Mouse (Mus musculus) kidney, postnatal 0 days (tissue): ENCODE data around the gene Myh6. TPM values are rescaled to one million over a fixed set of nuclear protein-coding genes. Genes with fewer than 3 reads are reported as not detected.

ENCODE experiments used
- ATAC-seq: fragments of 200-750 bp; cut with Nextera tagmentation; replicated peaks from 2 replicates; pipeline ENCODE4 v1.8.0; 2017; ENCODE audit warnings: low read depth, moderate number of reproducible peaks, moderate TSS enrichment, moderate library complexity; ENCODE audit not compliant: low FRiP score
- DNase-seq: peaks from one replicate; pipeline ENCODE4 v3.0.0-alpha.2; 2016; ENCODE audit warnings: low spot score
- H3K27ac ChIP-seq: fragments of 300-500 bp; sonication (generic); 2 replicates; pipeline ENCODE4 v1.5.1; 2014; ENCODE audit warnings: mild to moderate bottlenecking
- H3K27me3 ChIP-seq: fragments of 300-500 bp; sonication (generic); 2 replicates; pipeline ENCODE4 v1.6.1; 2014; ENCODE audit warnings: low read length, mixed read lengths; ENCODE audit not compliant: insufficient read depth
- H3K36me3 ChIP-seq: fragments of 300-500 bp; sonication (generic); 2 replicates; pipeline ENCODE4 v1.6.1; 2014; ENCODE audit warnings: low read length, mixed read lengths; ENCODE audit not compliant: insufficient read depth
- H3K4me1 ChIP-seq: fragments of 300-500 bp; sonication (generic); replicated peaks from 2 replicates; pipeline ENCODE4 v1.6.1; 2014; ENCODE audit warnings: antibody characterized with exemption, low read length, mixed read lengths; ENCODE audit not compliant: insufficient read depth
- H3K4me2 ChIP-seq: fragments of 300-500 bp; sonication (generic); 2 replicates; pipeline ENCODE4 v1.6.1; 2014; ENCODE audit warnings: mild to moderate bottlenecking, low read length, moderate library complexity, mixed read lengths
- H3K4me3 ChIP-seq: fragments of 300-500 bp; sonication (generic); replicated peaks from 2 replicates; pipeline ENCODE4 v1.5.1; 2014; ENCODE audit warnings: low read depth, low read length
- H3K9ac ChIP-seq: fragments of 300-500 bp; sonication (generic); 2 replicates; pipeline ENCODE4 v1.6.1; 2014; ENCODE audit warnings: low read depth, low read length
- H3K9me3 ChIP-seq: fragments of 300-500 bp; sonication (generic); replicated peaks from 2 replicates; pipeline ENCODE4 v1.6.1; 2016; ENCODE audit warnings: low read length, inconsistent platforms, mixed read lengths
- CTCF ChIP-seq: IDR thresholded peaks from 2 replicates; pipeline ENCODE4 v1.5.1; 2016; ENCODE audit warnings: antibody characterized with exemption, low read depth, mild to moderate bottlenecking, moderate library complexity
- WGBS: fragments of 180-500 bp; shearing (Covaris S2); extraction: QIAGEN DNeasy Blood & Tissue Kit; methylation state at CpG from one replicate; pipeline ENCODE4 v1.1.7; 2014; 5-methylcytosine and 5-hydroxymethylcytosine counted together
- polyA plus RNA-seq: library from polyadenylated mRNA; unstranded; fragments of >200 nt; fragmentation: Nextera tagmentation; extraction: Ambion mirVana; gene quantifications from 2 replicates; pipeline ENCODE4 v1.2.1, GENCODE M21; 2015

Myh6 gene
- polyA plus RNA-seq, 1 experiment from 2014 or later: 0.62 TPM

GRCm38 (mm10) chr14:54945975-54946704 lies 20.6 kb downstream of the Myh6 start:
- DNase-seq (no peak), ATAC-seq (no peak)
- Histone ChIP-seq H3K36me3 (no peaks in the 10 kb centered on the region), H3K9me3 (no peaks in the 10 kb centered on the region), H3K4me1 (no peaks in the 10 kb centered on the region), H3K27me3 (no peaks in the 10 kb centered on the region), H3K4me2 (no peak overlapping the region), H3K4me3 (no peak overlapping the region), H3K9ac (no peak overlapping the region), H3K27ac (no peak overlapping the region)
- 52% methylated on average over 19 of the region's 19 CpGs for WGBS
- no peak for TF ChIP-seq CTCF

- TF ChIP-seq CTCF: no peak
- DNase-seq (no peak), ATAC-seq (no peak)
- H3K9me3 ChIP-seq: no peaks in the 10 kb centered on the region
- no peak overlapping the region for H3K4me2 ChIP-seq
- WGBS: 54% methylated on average over 2 of the region's 2 CpGs
- no peaks in the 10 kb centered on the region for H3K27me3 ChIP-seq
- no peak overlapping the region for H3K9ac ChIP-seq
- no peak overlapping the region for H3K27ac ChIP-seq
- H3K4me1 ChIP-seq: no peaks in the 10 kb centered on the region
- no peaks in the 10 kb centered on the region for H3K36me3 ChIP-seq
- no peak overlapping the region for H3K4me3 ChIP-seq
Observed at GRCm38 (mm10) chr14:54944939-54945338, 21.8 kb downstream of the Myh6 start.

GRCm38 (mm10) chr14:54943971-54944370 lies 22.8 kb downstream of the Myh6 start:
- Histone ChIP-seq H3K9ac (no peak overlapping the region), H3K9me3 (no peaks in the 10 kb centered on the region), H3K27ac (no peak overlapping the region), H3K4me3 (no peak overlapping the region), H3K27me3 (no peaks in the 10 kb centered on the region), H3K4me1 (0 out of 2 replicates have a peak, but pooled peaks cover 5% of the 10 kb centered on the region), H3K4me2 (no peak overlapping the region), H3K36me3 (no peaks in the 10 kb centered on the region)
- 97% methylated on average over 7 of the region's 7 CpGs for WGBS
- DNase-seq (no peak), ATAC-seq (no peak)
- no peak for TF ChIP-seq CTCF

- no peak overlapping the region for H3K27ac ChIP-seq
- WGBS: 89% methylated on average over 8 of the region's 8 CpGs
- no peak for ATAC-seq
- no peak overlapping the region for H3K4me3 ChIP-seq
- 0 out of 2 replicates have a peak, but pooled peaks cover 5% of the 10 kb centered on the region for H3K4me1 ChIP-seq
- no peaks in the 10 kb centered on the region for H3K9me3 ChIP-seq
- no peaks in the 10 kb centered on the region for H3K36me3 ChIP-seq
- H3K27me3 ChIP-seq: no peaks in the 10 kb centered on the region
- no peak for DNase-seq
- no peak overlapping the region for H3K9ac ChIP-seq
- H3K4me2 ChIP-seq: no peak overlapping the region
- TF ChIP-seq CTCF: no peak
Observed at GRCm38 (mm10) chr14:54942479-54942878, 24.2 kb downstream of the Myh6 start.

GRCm38 (mm10) chr14:54941024-54941978 lies 25.4 kb downstream of the Myh6 start:
- H3K36me3 ChIP-seq: no peaks in the 10 kb centered on the region
- H3K27ac ChIP-seq: no peak overlapping the region
- no peak overlapping the region for H3K4me2 ChIP-seq
- peaks cover 8% of the 10 kb centered on the region for H3K4me1 ChIP-seq
- no peaks in the 10 kb centered on the region for H3K27me3 ChIP-seq
- no peak overlapping the region for H3K9ac ChIP-seq
- DNase-seq: no peak
- no peak overlapping the region for H3K4me3 ChIP-seq
- 66% methylated on average over 13 of the region's 13 CpGs for WGBS
- no peak for TF ChIP-seq CTCF
- ATAC-seq: no peak
- H3K9me3 ChIP-seq: no peaks in the 10 kb centered on the region

GRCm38 (mm10) chr14:54940176-54940530 lies 26.6 kb downstream of the Myh6 start:
- no peak for DNase-seq
- peak overlapping the region; percentile 52; the same call in 1 of the 2 replicates for H3K27ac ChIP-seq
- 59% methylated on average over 3 of the region's 3 CpGs for WGBS

More at GRCm38 (mm10) chr14:54940176-54940530, 26.6 kb downstream of the Myh6 start:
- peaks cover 13% of the 10 kb centered on the region for H3K4me1 ChIP-seq
- no peak for TF ChIP-seq CTCF
- H3K4me2 ChIP-seq: no peak overlapping the region
- no peak for ATAC-seq
- H3K9me3 ChIP-seq: no peaks in the 10 kb centered on the region
- no peaks in the 10 kb centered on the region for H3K27me3 ChIP-seq
- H3K9ac ChIP-seq: no peak overlapping the region
- H3K36me3 ChIP-seq: no peaks in the 10 kb centered on the region
- H3K4me3 ChIP-seq: no peak overlapping the region
